Mouse (Mus musculus): ENCODE measurements around the gene Abtb2.

DNA sequence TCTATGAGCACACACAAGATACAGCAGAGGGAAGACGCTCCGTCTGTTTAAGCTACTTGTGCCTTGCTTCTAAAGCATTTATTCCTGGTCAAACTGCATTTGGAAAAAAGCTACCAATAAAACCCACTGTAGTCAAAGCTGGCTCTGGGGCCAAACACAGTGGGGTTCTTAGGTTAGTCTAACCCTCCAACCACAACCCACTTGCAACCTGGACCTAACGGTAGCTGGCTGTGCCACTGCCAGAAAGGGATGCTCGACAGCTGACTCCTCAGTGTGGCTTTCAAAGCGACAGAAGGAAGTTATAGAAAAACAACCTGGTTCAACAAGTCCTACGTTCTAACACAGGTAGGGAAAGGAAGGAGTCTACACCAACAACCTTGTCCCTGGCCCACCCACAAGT is 165.3 kb downstream of the Abtb2 start:
- TF ChIP-seq CTCF (IDR thresholded peaks at IDR 0.05; ENCODE audit: extremely low read depth, insufficient read depth, insufficient read length, insufficient replicate concordance) (no peak), POLR2A (IDR thresholded peaks at IDR 0.05; ENCODE audit: low read depth, low read length) (no peak)
